Mouse (Mus musculus) heart, embryonic 14.5 days (tissue): Measurements from ENCODE around the gene Gm9044. TPM values are rescaled to one million over a fixed set of nuclear protein-coding genes. Genes with fewer than 3 reads are reported as not detected.
"Not testable (repeated sequence)": the region's sequence is repeated elsewhere in the genome, so short reads cannot be mapped to it uniquely, and the experiment has no call there.

ENCODE experiments used
- ATAC-seq: fragments of 200-750 bp; cut with Nextera tagmentation; 2 replicates; pipeline ENCODE4 v1.8.0; 2017; ENCODE audit warnings: low read depth, moderate TSS enrichment; ENCODE audit not compliant: insufficient number of reproducible peaks, insufficient read depth, low FRiP score
- H3K27ac ChIP-seq, 2 experiments: fragments of 200-500 bp in 1 of 2; fragments of 300-500 bp in 1 of 2; sonication (generic) in 1 of 2; replicated peaks in 1 of 2; 2 replicates each; pipeline ENCODE4 v1.5.1; 2012 to 2014; ENCODE audit warnings: low read depth in 2 of 2, low read length in 2 of 2, control low read depth in 1 of 2, mild to moderate bottlenecking in 1 of 2, mixed read lengths in 1 of 2; ENCODE audit not compliant: control insufficient read depth in 1 of 2, insufficient read depth in 1 of 2
- H3K27me3 ChIP-seq: fragments of 300-500 bp; sonication (generic); 2 replicates; pipeline ENCODE4 v1.6.1; 2014; ENCODE audit warnings: mild to moderate bottlenecking, low read length, control low read depth; ENCODE audit not compliant: control insufficient read depth, insufficient read depth
- H3K36me3 ChIP-seq: fragments of 300-500 bp; sonication (generic); 2 replicates; pipeline ENCODE4 v1.6.1; 2014; ENCODE audit warnings: mild to moderate bottlenecking, control low read depth, low read length, mixed read lengths; ENCODE audit not compliant: control insufficient read depth, insufficient read depth
- H3K4me1 ChIP-seq, 2 experiments: fragments of 200-500 bp in 1 of 2; fragments of 300-500 bp in 1 of 2; sonication (generic) in 1 of 2; 2 replicates each; pipeline ENCODE4 v1.6.1; 2012 to 2014; ENCODE audit warnings: low read length in 2 of 2, control low read depth in 1 of 2, mixed read lengths in 1 of 2; ENCODE audit not compliant: control insufficient read depth in 2 of 2, insufficient read depth in 2 of 2
- H3K4me2 ChIP-seq: fragments of 300-500 bp; sonication (generic); 2 replicates; pipeline ENCODE4 v1.6.1; 2014; ENCODE audit warnings: mild to moderate bottlenecking, low read length
- H3K4me3 ChIP-seq, 2 experiments: fragments of 200-500 bp in 1 of 2; fragments of 300-500 bp in 1 of 2; sonication (generic) in 1 of 2; 2 replicates each; pipeline ENCODE4 v1.5.1; 2012 to 2014; ENCODE audit warnings: low read length in 2 of 2, mild to moderate bottlenecking in 2 of 2, control low read depth in 1 of 2, low read depth in 1 of 2, moderate library complexity in 1 of 2; ENCODE audit not compliant: control insufficient read depth in 1 of 2, insufficient read depth in 1 of 2
- H3K9ac ChIP-seq: fragments of 300-500 bp; sonication (generic); 2 replicates; pipeline ENCODE4 v1.6.1; 2014; ENCODE audit warnings: mild to moderate bottlenecking, low read length
- H3K9me3 ChIP-seq: fragments of 300-500 bp; sonication (generic); 2 replicates; pipeline ENCODE4 v1.6.1; 2016; ENCODE audit warnings: low read length, control low read depth; ENCODE audit not compliant: control insufficient read depth
- WGBS: fragments of 180-500 bp; shearing (Covaris S2); extraction: QIAGEN DNeasy Blood & Tissue Kit; methylation state at CpG from one replicate; pipeline ENCODE4 v1.1.7; 2014; 5-methylcytosine and 5-hydroxymethylcytosine counted together
- polyA plus RNA-seq: library from polyadenylated mRNA; unstranded; fragments of >200 nt; fragmentation: Nextera tagmentation; extraction: Ambion mirVana; gene quantifications from 2 replicates; pipeline ENCODE4 v1.2.1, GENCODE M21; 2014

Gene Gm9044
- polyA plus RNA-seq, 1 experiment from 2014 or later: not detected

- H3K4me2 ChIP-seq: no peak overlapping the region
- no peaks in the 10 kb centered on the region for H3K27me3 ChIP-seq
- ATAC-seq: no peak
- H3K9me3 ChIP-seq: no peaks in the 10 kb centered on the region
- H3K27ac ChIP-seq: no peak overlapping the region
- no peak overlapping the region for H3K9ac ChIP-seq
- no peak overlapping the region for H3K4me3 ChIP-seq
- H3K4me1 ChIP-seq: no peaks in the 10 kb centered on the region
- WGBS: 79% methylated on average over 8 of the region's 8 CpGs
- H3K36me3 ChIP-seq: no peaks in the 10 kb centered on the region
These were observed 13.2 kb downstream of the Gm9044 start for GRCm38 (mm10) chr10:118319024-118319423.

DNA sequence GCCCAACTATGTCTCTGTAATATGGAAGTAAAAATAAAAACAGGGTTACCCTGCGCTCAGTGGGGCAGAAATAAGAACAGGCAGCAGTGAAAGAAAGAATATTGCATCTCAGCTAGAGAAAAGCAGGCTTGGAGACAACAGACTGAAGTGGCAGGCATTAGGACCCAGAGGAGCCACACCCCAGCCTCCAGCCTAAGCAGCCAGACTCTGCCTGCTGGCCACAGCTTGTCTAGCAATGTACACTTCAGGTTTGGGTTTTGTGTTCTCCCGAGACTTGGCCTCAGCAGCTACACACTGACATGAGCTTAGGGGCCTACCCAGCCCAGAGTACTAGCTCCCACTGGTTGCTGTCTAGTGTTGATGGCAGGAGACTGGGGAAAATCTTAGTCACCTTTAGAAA, 30.1 kb downstream of the Gm9044 start:
- H3K27ac ChIP-seq, H3K4me2 ChIP-seq, ATAC-seq, H3K4me1 ChIP-seq, H3K36me3 ChIP-seq, H3K27me3 ChIP-seq, H3K4me3 ChIP-seq, H3K9ac ChIP-seq, H3K9me3 ChIP-seq: not testable (repeated sequence)
- WGBS: 51% methylated on average over 2 of the region's 2 CpGs

DNA sequence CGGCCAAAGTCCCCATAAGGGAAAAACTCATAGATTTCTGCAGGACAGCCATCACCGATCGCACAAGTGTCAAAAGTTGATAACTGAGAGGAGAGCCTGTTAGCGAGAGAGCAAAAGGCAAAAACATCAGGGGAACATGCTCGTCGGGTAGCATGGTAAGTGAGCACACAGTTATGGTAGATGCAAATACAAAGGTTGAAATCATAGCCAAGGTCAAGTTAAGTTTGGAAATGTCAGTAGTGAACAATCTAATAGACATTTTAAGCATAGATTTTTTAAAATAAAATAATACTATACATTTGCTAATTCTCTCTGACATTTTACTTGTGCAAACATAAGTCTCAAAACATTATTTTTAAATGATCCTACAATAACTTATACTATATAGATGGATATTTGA, 37.3 kb downstream of the Gm9044 start, which contains the start of gene Iltifb:
Iltifb (minus strand) TSS at position 101 of the 400 bp plus-strand sequence.
- H3K4me2 ChIP-seq: no peak within 1 kb of the TSS
- H3K36me3 ChIP-seq: no peaks in the 10 kb centered on the region
- no peak within 1 kb of the TSS for H3K4me3 ChIP-seq
- H3K27me3 ChIP-seq: no peaks in the 10 kb centered on the region
- H3K27ac ChIP-seq: no peak within 1 kb of the TSS
- ATAC-seq: no peak
- no peaks in the 10 kb centered on the region for H3K4me1 ChIP-seq
- no peaks in the 10 kb centered on the region for H3K9me3 ChIP-seq
- 83% methylated on average over 6 of the region's 6 CpGs for WGBS
- H3K9ac ChIP-seq: no peak within 1 kb of the TSS

- ATAC-seq, H3K27me3 ChIP-seq, H3K4me1 ChIP-seq, H3K9me3 ChIP-seq, H3K4me2 ChIP-seq, H3K27ac ChIP-seq, H3K36me3 ChIP-seq, H3K4me3 ChIP-seq, H3K9ac ChIP-seq: not testable (repeated sequence)
- 86% methylated on average over 2 of the region's 5 CpGs for WGBS
These were observed 49.2 kb downstream of the Gm9044 start for GRCm38 (mm10) chr10:118283016-118283415.

DNA sequence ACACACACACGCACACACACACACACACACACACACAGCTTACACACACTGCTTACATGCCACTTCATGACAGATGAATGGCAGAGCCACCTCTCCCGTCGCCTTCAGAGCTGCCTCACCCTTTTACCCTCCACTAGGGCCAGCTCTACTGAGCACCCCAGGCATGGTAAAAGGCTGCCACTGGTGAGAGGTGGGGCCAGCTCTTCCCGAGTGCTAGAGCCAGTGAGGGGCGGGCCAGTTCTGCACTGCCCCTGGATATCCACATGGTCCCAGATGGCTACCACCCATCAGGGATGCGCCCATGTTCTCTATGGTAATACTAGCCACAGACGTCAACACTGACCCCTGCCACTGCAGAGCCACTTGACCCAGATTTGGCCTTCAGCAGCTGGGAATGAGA, 49.6 kb downstream of the Gm9044 start:
- ATAC-seq, H3K4me1 ChIP-seq, H3K4me2 ChIP-seq, H3K4me3 ChIP-seq, H3K9me3 ChIP-seq, H3K36me3 ChIP-seq, H3K27ac ChIP-seq, H3K9ac ChIP-seq, H3K27me3 ChIP-seq: not testable (repeated sequence)
- WGBS: 65% methylated on average over 5 of the region's 7 CpGs

Other genes starting within 250 kb of the Gm9044 start
- 11.8 and 12.0 TPM in 2 replicates for gene Mdm1, start 190.6 kb downstream of the Gm9044 start, polyA plus RNA-seq
- not detected in 2 replicates for gene Il22, start 127.5 kb downstream of the Gm9044 start, polyA plus RNA-seq
- not detected in 2 replicates for gene Gm32717, start 91.6 kb downstream of the Gm9044 start, polyA plus RNA-seq
- gene Gm32802, start 73.7 kb downstream of the Gm9044 start, polyA plus RNA-seq: not detected in 2 replicates
- gene Iltifb, start 37.4 kb downstream of the Gm9044 start, polyA plus RNA-seq: not detected in 2 replicates
- gene Gm9040, start 5.4 kb downstream of the Gm9044 start, polyA plus RNA-seq: not detected in 2 replicates
- gene Gm9045, start 5.4 kb upstream of the Gm9044 start, polyA plus RNA-seq: not detected in 2 replicates
- not detected in 2 replicates for gene Gm9046, start 10.8 kb upstream of the Gm9044 start, polyA plus RNA-seq
- gene Gm9048, start 16.3 kb upstream of the Gm9044 start, polyA plus RNA-seq: not detected in 2 replicates
- not detected in 2 replicates for gene Gm9049, start 21.7 kb upstream of the Gm9044 start, polyA plus RNA-seq
- gene Ifng, start 108.6 kb upstream of the Gm9044 start, polyA plus RNA-seq: not detected in 2 replicates